Mouse (Mus musculus): ENCODE results near the gene Ppp1r37. TPM values are rescaled to one million over a fixed set of nuclear protein-coding genes. Genes with fewer than 3 reads are reported as not detected.

Ppp1r37 gene
- total RNA-seq, 2 experiments from 2014 or later, result 61.1 to 63.1 TPM

DNA sequence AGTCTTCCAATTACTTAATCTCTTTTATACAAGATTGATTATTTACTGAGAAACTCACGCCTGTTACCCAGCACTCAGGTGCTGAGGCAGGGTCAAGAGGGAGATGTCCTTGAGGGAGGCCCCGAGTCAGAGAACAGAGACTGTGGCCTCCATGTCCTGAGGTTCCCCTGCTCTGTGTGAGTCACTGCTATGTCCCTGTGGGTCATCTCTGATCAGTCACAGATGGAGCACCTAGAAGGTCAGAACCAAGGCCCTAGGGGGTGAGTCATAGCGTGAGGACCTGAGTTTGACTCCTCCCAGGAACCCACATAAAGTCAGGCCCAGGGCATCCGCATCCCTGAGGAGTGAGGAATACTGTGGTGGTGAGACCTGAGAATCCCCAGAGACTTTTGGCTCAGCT lies 61.2 kb downstream of the Ppp1r37 start:
- DNase-seq, result no peak

DNA sequence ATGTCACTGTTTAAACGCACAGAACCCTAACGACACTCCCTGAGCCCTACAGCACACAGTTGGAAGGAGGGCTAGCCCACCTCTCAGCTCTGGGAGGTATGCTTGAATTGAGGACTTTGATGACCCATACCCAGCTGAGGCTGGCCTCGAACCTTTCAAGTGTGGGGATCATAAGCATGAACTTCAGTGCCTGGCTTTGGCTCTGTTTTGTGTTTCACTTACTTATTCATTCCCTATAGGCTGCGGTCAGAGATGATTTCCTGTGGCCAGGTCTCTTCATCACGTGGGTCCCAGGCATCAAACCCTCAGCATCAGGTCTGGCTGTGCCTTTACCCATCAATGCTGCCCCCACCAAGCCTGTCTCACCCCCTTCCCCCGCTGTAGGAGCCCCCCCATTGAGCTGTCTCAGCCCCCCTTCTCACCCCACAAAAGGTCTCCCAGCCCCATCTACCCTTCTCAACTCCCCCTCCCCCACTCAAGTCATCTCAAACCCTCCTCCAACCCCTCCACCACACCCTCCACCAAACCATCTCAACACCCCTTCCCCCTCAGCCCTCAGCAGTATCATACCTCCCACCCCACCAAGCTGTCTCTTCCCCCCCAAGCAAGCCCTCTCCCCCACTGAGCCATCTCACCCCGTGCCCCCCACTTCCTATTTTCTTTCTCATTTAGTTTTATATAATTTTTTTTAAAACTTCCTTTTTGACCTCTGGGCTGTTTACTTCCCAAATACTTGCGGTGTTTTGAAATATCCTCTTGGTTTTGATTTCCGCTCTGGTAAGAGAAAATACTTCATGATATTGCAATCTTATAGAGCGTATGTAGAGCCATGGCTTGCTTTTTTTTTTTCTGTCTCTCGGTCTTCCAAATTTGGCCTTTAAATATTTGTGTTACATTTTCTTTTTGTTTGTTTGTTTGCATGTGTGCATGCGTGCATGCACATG lies 62.2 kb downstream of the Ppp1r37 start:
- no peak for DNase-seq

GRCm38 (mm10) chr7:19498326-19498725 lies 64.5 kb downstream of the Ppp1r37 start:
- no peak for DNase-seq

DNA sequence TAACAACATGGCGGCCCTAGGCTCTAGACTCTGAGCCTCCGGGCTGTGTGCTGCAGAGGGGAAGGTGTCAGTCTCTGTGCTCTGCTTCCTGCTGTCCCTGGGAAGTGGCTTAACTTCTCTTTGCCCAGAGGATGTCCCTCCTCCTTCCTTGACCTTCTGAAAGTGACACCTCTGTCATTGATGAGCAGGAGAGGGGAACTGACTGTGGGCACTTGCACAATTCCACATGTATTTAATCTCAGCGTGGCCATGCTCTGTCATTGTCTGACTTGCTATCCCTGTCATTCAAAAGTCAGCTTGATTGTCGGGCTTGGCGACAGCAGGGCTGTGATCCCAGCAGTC lies 66.7 kb downstream of the Ppp1r37 start:
- DNase-seq, result no peak

- DNase-seq, result peak in 1 of 2 experiments; percentile 50
These were observed 67.2 kb downstream of the Ppp1r37 start for GRCm38 (mm10) chr7:19495521-19496213.

GRCm38 (mm10) chr7:19494751-19495474 lies 68.0 kb downstream of the Ppp1r37 start:
- no peak for DNase-seq

DNA sequence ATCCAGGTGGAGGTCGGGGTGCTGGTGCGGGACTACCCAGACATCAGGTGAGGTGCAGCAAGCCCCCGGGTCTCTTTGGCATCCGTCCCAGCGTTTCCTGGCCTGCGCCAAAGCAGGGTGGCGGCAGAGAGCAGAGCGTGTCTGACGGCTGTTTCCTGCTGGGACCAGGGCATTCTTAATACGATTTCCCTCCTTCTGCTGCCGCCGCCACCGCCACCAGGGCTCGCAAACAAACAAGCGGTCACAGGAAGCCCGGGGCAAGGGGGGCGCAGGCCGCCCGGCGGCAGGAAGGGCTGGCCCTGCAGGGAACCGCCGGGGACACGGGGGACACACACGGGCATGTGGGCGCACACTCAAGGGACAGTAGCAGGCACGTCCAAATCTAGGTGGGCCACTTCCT lies 71.1 kb downstream of the Ppp1r37 start:
- DNase-seq, result peak; percentile 40 to 54

- no peak for DNase-seq
These were observed 73.4 kb downstream of the Ppp1r37 start for GRCm38 (mm10) chr7:19489525-19489924.

- no peak for DNase-seq
These were observed 76.3 kb downstream of the Ppp1r37 start for GRCm38 (mm10) chr7:19486549-19486948.

- no peak for DNase-seq
These were observed 77.4 kb downstream of the Ppp1r37 start for GRCm38 (mm10) chr7:19485488-19485887.

GRCm38 (mm10) chr7:19483281-19483680 lies 79.6 kb downstream of the Ppp1r37 start:
- no peak for DNase-seq

Other genes with a start within 250 kb of the Ppp1r37 start
- 10 to 100 TPM; 43.5 to 50.3 TPM for gene Ercc1, start 218.3 kb downstream of the Ppp1r37 start, total RNA-seq (2021)
- gene Cd3eap, start 203.6 kb downstream of the Ppp1r37 start, total RNA-seq (2021), result 1 to 10 TPM; 9.6 to 10.0 TPM
- 10 to 100 TPM; 38.2 to 42.9 TPM for gene Ppp1r13l, start 203.3 kb downstream of the Ppp1r37 start, total RNA-seq (2021)
- gene Ercc2, start 181.1 kb downstream of the Ppp1r37 start, total RNA-seq (2021), result 10 to 100 TPM in 1 of 2 experiments, 1 to 10 TPM in 1; 7.6 to 10.4 TPM
- gene Klc3, start 159.0 kb downstream of the Ppp1r37 start, total RNA-seq (2021), result under 1 TPM; 0.32 to 0.46 TPM
- 1,000 to 10,000 TPM; 3,672 to 3,752 TPM for gene Ckm, start 158.3 kb downstream of the Ppp1r37 start, total RNA-seq (2021)
- gene Mark4, start 104.3 kb downstream of the Ppp1r37 start, total RNA-seq (2021), result 10 to 100 TPM; 21.3 to 22.1 TPM
- gene Exoc3l2, start 99.7 kb downstream of the Ppp1r37 start, total RNA-seq (2021), result 1 to 10 TPM in 1 of 2 experiments, under 1 TPM in 1; 0.77 to 1.1 TPM
- gene Bloc1s3, start 54.7 kb downstream of the Ppp1r37 start, total RNA-seq (2021), result 1 to 10 TPM; 2.7 to 2.8 TPM
- 10 to 100 TPM; 44.3 to 45.3 TPM for gene Trappc6a, start 54.7 kb downstream of the Ppp1r37 start, total RNA-seq (2021)
- under 1 TPM in 1 of 2 experiments, not detected in 1; 0.18 TPM for gene Nkpd1, start 45.2 kb downstream of the Ppp1r37 start, total RNA-seq (2021)
- under 1 TPM; 0.35 to 0.49 TPM for gene Zfp296, start 14.2 kb upstream of the Ppp1r37 start, total RNA-seq (2021)
- 10 to 100 TPM; 52.1 to 55.0 TPM for gene Gemin7, start 14.5 kb upstream of the Ppp1r37 start, total RNA-seq (2021)
- gene Clasrp, start 41.4 kb upstream of the Ppp1r37 start, total RNA-seq (2021), result 10 to 100 TPM; 10.5 to 15.6 TPM
- gene Relb, start 66.4 kb upstream of the Ppp1r37 start, total RNA-seq (2021), result 1 to 10 TPM; 9.0 to 9.2 TPM
- 10 to 100 TPM; 77.3 to 85.5 TPM for gene Clptm1, start 102.0 kb upstream of the Ppp1r37 start, total RNA-seq (2021)
- under 1 TPM in 1 of 2 experiments, not detected in 1; 0.75 TPM for gene Apoc2, start 114.9 kb upstream of the Ppp1r37 start, total RNA-seq (2021)
- gene Gm44805, start 118.3 kb upstream of the Ppp1r37 start, total RNA-seq (2021), result not detected
- not detected for gene Apoc4, start 118.4 kb upstream of the Ppp1r37 start, total RNA-seq (2021)
- gene Apoc1, start 129.6 kb upstream of the Ppp1r37 start, total RNA-seq (2021), result 10 to 100 TPM in 1 of 2 experiments, under 1 TPM in 1; 0.57 to 19.5 TPM
- 100 to 1,000 TPM; 270 to 319 TPM for gene Apoe, start 136.1 kb upstream of the Ppp1r37 start, total RNA-seq (2021)
- gene Tomm40, start 152.4 kb upstream of the Ppp1r37 start, total RNA-seq (2021), result 100 to 1,000 TPM in 1 of 2 experiments, 10 to 100 TPM in 1; 98.9 to 110 TPM
- 10 to 100 TPM; 28.5 to 30.0 TPM for gene Nectin2, start 187.4 kb upstream of the Ppp1r37 start, total RNA-seq (2021)
- gene Bcam, start 207.9 kb upstream of the Ppp1r37 start, total RNA-seq (2021), result 100 to 1,000 TPM; 192 to 199 TPM
- under 1 TPM; 0.35 to 0.75 TPM for gene Cblc, start 233.7 kb upstream of the Ppp1r37 start, total RNA-seq (2021)

All from heart, adult 18-20 months (tissue).